Mouse (Mus musculus) mouse trophoblast stem cell (cell line): Measurements from ENCODE around the gene Gnao1.

Experiments used
- in situ Hi-C, 2 experiments: fragments of 300-500 bp; cut with MseI, MboI; formaldehyde crosslinking; loops; 2 replicates in 1 of 2; 3 replicates in 1 of 2; pipeline ENCODE4 v1.15.1; 2025

The Gnao1 gene

GRCm38 (mm10) chr8:93843858-93844502 lies 34.2 kb downstream of the Gnao1 start:
- in situ Hi-C loops = no loop called here

GRCm38 (mm10) chr8:93845186-93845585 lies 35.4 kb downstream of the Gnao1 start:
- in situ Hi-C loops = no loop called here

GRCm38 (mm10) chr8:93852087-93852645 lies 42.4 kb downstream of the Gnao1 start:
- in situ Hi-C loops = no loop called here

- in situ Hi-C loops = no loop called here
These were observed 43.2 kb downstream of the Gnao1 start for GRCm38 (mm10) chr8:93852851-93853461.

- in situ Hi-C loops = no loop called here
These were observed 44.9 kb downstream of the Gnao1 start for GRCm38 (mm10) chr8:93854676-93855075.

- in situ Hi-C loops = no loop called here
These were observed 45.5 kb downstream of the Gnao1 start for GRCm38 (mm10) chr8:93855272-93855671.

GRCm38 (mm10) chr8:93857144-93857543 lies 47.4 kb downstream of the Gnao1 start:
- in situ Hi-C loops = no loop called here

GRCm38 (mm10) chr8:93858286-93858685 lies 48.5 kb downstream of the Gnao1 start:
- in situ Hi-C loops = no loop called here

GRCm38 (mm10) chr8:93860020-93860419 lies 50.3 kb downstream of the Gnao1 start:
- in situ Hi-C loops = no loop called here

- in situ Hi-C loops = no loop called here
These were observed 54.3 kb downstream of the Gnao1 start for GRCm38 (mm10) chr8:93864064-93864463.

- in situ Hi-C loops = no loop called here
These were observed 56.5 kb downstream of the Gnao1 start for GRCm38 (mm10) chr8:93866271-93866670.

- in situ Hi-C loops = no loop called here
These were observed 58.9 kb downstream of the Gnao1 start for GRCm38 (mm10) chr8:93868486-93869221.

- in situ Hi-C loops = no loop called here
These were observed 61.5 kb downstream of the Gnao1 start for GRCm38 (mm10) chr8:93871275-93871674.

- in situ Hi-C loops = no loop called here
These were observed 68.6 kb downstream of the Gnao1 start for GRCm38 (mm10) chr8:93878396-93878795.

GRCm38 (mm10) chr8:93879966-93880365 lies 70.2 kb downstream of the Gnao1 start:
- in situ Hi-C loops = no loop called here

- in situ Hi-C loops = no loop called here
These were observed 71.6 kb downstream of the Gnao1 start for GRCm38 (mm10) chr8:93881381-93881780.

GRCm38 (mm10) chr8:93883241-93883640 lies 73.5 kb downstream of the Gnao1 start:
- in situ Hi-C loops = no loop called here

- in situ Hi-C loops = no loop called here
These were observed 74.0 kb downstream of the Gnao1 start for GRCm38 (mm10) chr8:93883771-93884170.

- in situ Hi-C loops = no loop called here
These were observed 74.5 kb downstream of the Gnao1 start for GRCm38 (mm10) chr8:93884316-93884715.

- in situ Hi-C loops = no loop called here
These were observed 76.4 kb downstream of the Gnao1 start for GRCm38 (mm10) chr8:93886181-93886580.

GRCm38 (mm10) chr8:93888150-93888676 lies 78.4 kb downstream of the Gnao1 start:
- in situ Hi-C loops = no loop called here
